Mouse (Mus musculus): ENCODE measurements around the gene Ube2a. TPM values are rescaled to one million over a fixed set of nuclear protein-coding genes. Genes with fewer than 3 reads are reported as not detected.

Gene Ube2a
- polyA plus RNA-seq, 1 experiment = 52.1 TPM

- no peaks in the 10 kb centered on the region for H3K27me3 ChIP-seq (ENCODE audit: control insufficient read depth, insufficient read depth, insufficient read length)
- H3K4me2 ChIP-seq (ENCODE audit: low read depth) = no peak overlapping the region
- TF ChIP-seq TCF3 (IDR thresholded peaks at IDR 0.05; ENCODE audit: insufficient read length, low read depth) (no peak), POLR2AphosphoS2 (IDR thresholded peaks at IDR 0.05; ENCODE audit: insufficient read length, low read depth) (no peak), MYOD1 (IDR thresholded peaks at IDR 0.05; ENCODE audit: control insufficient read depth in 1 of 3, insufficient read length in 2 of 3, low read depth in 2 of 3) (no peak), SRF (IDR thresholded peaks at IDR 0.05; ENCODE audit: control insufficient read depth, insufficient read length, low read depth) (no peak), MYOG (IDR thresholded peaks at IDR 0.05; ENCODE audit: control insufficient read depth in 1 of 3, insufficient read depth in 1 of 3, insufficient read length in 2 of 3, low read depth in 2 of 3) (no peak), POLR2A (IDR thresholded peaks at IDR 0.05; ENCODE audit: insufficient read length, low read depth) (no peak), MAX (IDR thresholded peaks at IDR 0.05; ENCODE audit: low read depth) (no peak), USF1 (IDR thresholded peaks at IDR 0.05; ENCODE audit: low read depth) (no peak), TCF12 (IDR thresholded peaks at IDR 0.05; ENCODE audit: insufficient read depth, poor library complexity, severe bottlenecking) (no peak), REST (IDR thresholded peaks at IDR 0.05; ENCODE audit: insufficient read depth, insufficient read length) (no peak), CEBPB (IDR thresholded peaks at IDR 0.05; ENCODE audit: insufficient read depth, poor library complexity, severe bottlenecking) (no peak), E2F4 (IDR thresholded peaks at IDR 0.05; ENCODE audit: insufficient read depth) (no peak)
- no peak overlapping the region for H3K4me3 ChIP-seq
- no peak overlapping the region for H3ac ChIP-seq (ENCODE audit: control insufficient read depth, insufficient read length)
- no peaks in the 10 kb centered on the region for H3K79me2 ChIP-seq (ENCODE audit: control insufficient read depth, insufficient read depth)
- no peaks in the 10 kb centered on the region for H3K36me3 ChIP-seq (ENCODE audit: control insufficient read depth, insufficient read depth)
Measured at GRCm38 (mm10) chrX:36841698-36842097, 32.0 kb upstream of the Ube2a start.

DNA sequence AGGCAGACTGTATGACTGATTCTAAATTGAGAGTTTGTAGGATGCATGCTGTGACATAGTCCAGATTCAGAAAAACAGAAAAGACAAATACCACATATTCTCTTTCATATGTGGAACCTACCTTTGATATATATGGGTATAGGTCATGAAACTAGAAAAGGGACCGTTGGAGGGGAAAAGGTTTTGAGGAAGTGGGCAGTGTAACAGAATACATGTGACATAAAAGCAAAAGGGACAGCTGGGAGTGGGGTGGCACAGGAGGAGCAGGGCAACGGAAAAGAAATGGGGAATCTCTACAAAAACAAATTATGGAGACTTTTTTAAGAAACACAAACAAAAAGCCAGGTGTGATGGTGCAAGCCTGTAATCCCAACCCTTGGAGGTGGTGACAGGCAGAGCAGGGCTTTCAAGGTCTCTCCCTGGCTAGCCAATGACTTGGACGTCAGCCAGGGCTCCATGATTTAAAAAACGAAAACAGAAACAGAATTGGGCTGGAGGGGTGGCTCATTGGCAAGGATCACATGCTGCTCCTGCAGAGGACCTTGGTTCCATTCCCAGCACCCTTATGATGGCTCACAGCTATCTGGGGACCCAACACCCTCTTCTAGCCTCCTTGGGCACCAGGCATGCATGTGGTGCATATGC lies 30.2 kb upstream of the Ube2a start:
- Histone ChIP-seq H3ac (ENCODE audit: control insufficient read depth, insufficient read length) (no peak overlapping the region), H3K4me2 (ENCODE audit: low read depth) (no peak overlapping the region), H3K79me2 (ENCODE audit: control insufficient read depth, insufficient read depth) (no peaks in the 10 kb centered on the region), H3K27me3 (ENCODE audit: control insufficient read depth, insufficient read depth, insufficient read length) (no peaks in the 10 kb centered on the region), H3K36me3 (ENCODE audit: control insufficient read depth, insufficient read depth) (no peaks in the 10 kb centered on the region), H3K4me3 (no peak overlapping the region)
- TF ChIP-seq SRF (IDR thresholded peaks at IDR 0.05; ENCODE audit: control insufficient read depth, insufficient read length, low read depth) (no peak), MYOG (IDR thresholded peaks at IDR 0.05; ENCODE audit: control insufficient read depth in 1 of 3, insufficient read depth in 1 of 3, insufficient read length in 2 of 3, low read depth in 2 of 3) (no peak), REST (IDR thresholded peaks at IDR 0.05; ENCODE audit: insufficient read depth, insufficient read length) (no peak), E2F4 (IDR thresholded peaks at IDR 0.05; ENCODE audit: insufficient read depth) (no peak), POLR2A (IDR thresholded peaks at IDR 0.05; ENCODE audit: insufficient read length, low read depth) (no peak), POLR2AphosphoS2 (IDR thresholded peaks at IDR 0.05; ENCODE audit: insufficient read length, low read depth) (no peak), CEBPB (IDR thresholded peaks at IDR 0.05; ENCODE audit: insufficient read depth, poor library complexity, severe bottlenecking) (no peak), MAX (IDR thresholded peaks at IDR 0.05; ENCODE audit: low read depth) (no peak), TCF3 (IDR thresholded peaks at IDR 0.05; ENCODE audit: insufficient read length, low read depth) (no peak), MYOD1 (IDR thresholded peaks at IDR 0.05; ENCODE audit: control insufficient read depth in 1 of 3, insufficient read length in 2 of 3, low read depth in 2 of 3) (no peak), TCF12 (IDR thresholded peaks at IDR 0.05; ENCODE audit: insufficient read depth, poor library complexity, severe bottlenecking) (no peak), USF1 (IDR thresholded peaks at IDR 0.05; ENCODE audit: low read depth) (no peak)

DNA sequence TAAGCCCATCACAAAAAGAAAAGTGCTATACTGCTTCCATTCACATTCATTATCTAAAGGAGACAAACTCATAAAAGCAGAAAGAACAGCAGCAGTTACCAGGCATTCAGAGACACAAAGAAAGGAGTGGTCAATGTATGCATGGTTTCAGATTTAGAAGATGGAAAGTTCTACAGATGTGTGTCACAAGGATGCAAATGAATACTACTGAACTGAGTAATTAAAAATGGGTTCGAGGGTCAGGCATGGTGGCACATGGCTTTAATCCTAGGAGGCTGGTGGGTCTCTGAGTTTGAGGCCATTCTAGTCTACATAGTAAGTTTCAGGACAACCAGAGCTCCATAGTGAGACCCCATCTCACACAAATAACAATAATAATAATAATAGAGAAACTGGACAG lies 26.5 kb upstream of the Ube2a start:
- Histone ChIP-seq H3K79me2 (ENCODE audit: control insufficient read depth, insufficient read depth) (no peaks in the 10 kb centered on the region), H3K27me3 (ENCODE audit: control insufficient read depth, insufficient read depth, insufficient read length) (no peaks in the 10 kb centered on the region), H3K4me2 (ENCODE audit: low read depth) (no peak overlapping the region), H3K36me3 (ENCODE audit: control insufficient read depth, insufficient read depth) (no peaks in the 10 kb centered on the region), H3ac (ENCODE audit: control insufficient read depth, insufficient read length) (no peak overlapping the region), H3K4me3 (no peak overlapping the region)
- TF ChIP-seq USF1 (IDR thresholded peaks at IDR 0.05; ENCODE audit: low read depth) (no peak), SRF (IDR thresholded peaks at IDR 0.05; ENCODE audit: control insufficient read depth, insufficient read length, low read depth) (no peak), MYOG (IDR thresholded peaks at IDR 0.05; ENCODE audit: control insufficient read depth in 1 of 3, insufficient read depth in 1 of 3, insufficient read length in 2 of 3, low read depth in 2 of 3) (no peak), MAX (IDR thresholded peaks at IDR 0.05; ENCODE audit: low read depth) (no peak), POLR2AphosphoS2 (IDR thresholded peaks at IDR 0.05; ENCODE audit: insufficient read length, low read depth) (no peak)

DNA sequence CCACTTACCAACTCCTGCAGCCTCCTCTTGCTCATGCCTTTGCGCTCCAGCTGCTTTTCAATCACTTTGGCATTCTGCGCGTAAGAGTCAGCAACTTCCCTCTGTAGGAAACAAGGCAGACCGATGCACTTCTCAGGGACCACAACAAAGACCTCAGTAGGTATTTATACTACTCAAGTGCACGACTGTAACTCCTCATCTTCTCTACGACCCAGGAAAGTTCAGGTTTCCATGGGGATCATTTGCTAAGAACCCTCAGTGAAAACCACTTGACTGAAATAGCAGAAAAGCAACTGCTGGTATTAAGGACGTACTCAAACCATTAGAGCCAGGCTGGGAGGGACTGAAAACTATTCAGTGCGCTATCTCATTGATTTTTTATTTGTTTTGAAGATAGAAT lies 21.1 kb upstream of the Ube2a start:
- Histone ChIP-seq H3K36me3 (ENCODE audit: control insufficient read depth, insufficient read depth) (no peaks in the 10 kb centered on the region), H3K27me3 (ENCODE audit: control insufficient read depth, insufficient read depth, insufficient read length) (no peaks in the 10 kb centered on the region), H3K79me2 (ENCODE audit: control insufficient read depth, insufficient read depth) (no peaks in the 10 kb centered on the region), H3K4me3 (no peak overlapping the region), H3K4me2 (ENCODE audit: low read depth) (no peak overlapping the region), H3ac (ENCODE audit: control insufficient read depth, insufficient read length) (no peak overlapping the region)
- no peak for TF ChIP-seq MYOG (IDR thresholded peaks at IDR 0.05; ENCODE audit: control insufficient read depth in 1 of 3, insufficient read depth in 1 of 3, insufficient read length in 2 of 3, low read depth in 2 of 3)
- TF ChIP-seq REST (IDR thresholded peaks at IDR 0.05; ENCODE audit: insufficient read depth, insufficient read length) = no peak
- TF ChIP-seq SRF (IDR thresholded peaks at IDR 0.05; ENCODE audit: control insufficient read depth, insufficient read length, low read depth) = no peak
- TF ChIP-seq E2F4 (IDR thresholded peaks at IDR 0.05; ENCODE audit: insufficient read depth) = no peak
- TF ChIP-seq MYOD1 (IDR thresholded peaks at IDR 0.05; ENCODE audit: control insufficient read depth in 1 of 3, insufficient read length in 2 of 3, low read depth in 2 of 3) = no peak
- no peak for TF ChIP-seq TCF3 (IDR thresholded peaks at IDR 0.05; ENCODE audit: insufficient read length, low read depth)
- no peak for TF ChIP-seq POLR2A (IDR thresholded peaks at IDR 0.05; ENCODE audit: insufficient read length, low read depth)
- TF ChIP-seq MAX (IDR thresholded peaks at IDR 0.05; ENCODE audit: low read depth) = no peak
- TF ChIP-seq POLR2AphosphoS2 (IDR thresholded peaks at IDR 0.05; ENCODE audit: insufficient read length, low read depth) = no peak
- TF ChIP-seq TCF12 (IDR thresholded peaks at IDR 0.05; ENCODE audit: insufficient read depth, poor library complexity, severe bottlenecking) = no peak
- no peak for TF ChIP-seq USF1 (IDR thresholded peaks at IDR 0.05; ENCODE audit: low read depth)
